Mouse (Mus musculus) splenic B cell, adult 2 months (primary cell): ENCODE measurements around the gene Ubxn11.

Source experiments
- DNase-seq: peaks from one replicate; pipeline ENCODE4 v3.0.0-alpha.2; 2011; ENCODE audit warnings: low read depth, low spot score
- H3K27me3 ChIP-seq: 2 replicates; pipeline ENCODE4 v1.6.1; 2012; ENCODE audit warnings: mild to moderate bottlenecking, low read length, moderate library complexity, mixed read lengths; ENCODE audit not compliant: control insufficient read depth, poor library complexity, insufficient read depth, severe bottlenecking
- H3K36me3 ChIP-seq: 2 replicates; pipeline ENCODE4 v1.6.1; 2012; ENCODE audit warnings: mild to moderate bottlenecking, low read length, moderate library complexity, mixed read lengths; ENCODE audit not compliant: control insufficient read depth, poor library complexity, insufficient read depth, severe bottlenecking

The Ubxn11 gene

GRCm38 (mm10) chr4:134080674-134081073 lies 21.7 kb upstream of the Ubxn11 start:
- H3K36me3 ChIP-seq, result no peaks in the 10 kb centered on the region
- DNase-seq, result no peak
- H3K27me3 ChIP-seq, result no peaks in the 10 kb centered on the region

DNA sequence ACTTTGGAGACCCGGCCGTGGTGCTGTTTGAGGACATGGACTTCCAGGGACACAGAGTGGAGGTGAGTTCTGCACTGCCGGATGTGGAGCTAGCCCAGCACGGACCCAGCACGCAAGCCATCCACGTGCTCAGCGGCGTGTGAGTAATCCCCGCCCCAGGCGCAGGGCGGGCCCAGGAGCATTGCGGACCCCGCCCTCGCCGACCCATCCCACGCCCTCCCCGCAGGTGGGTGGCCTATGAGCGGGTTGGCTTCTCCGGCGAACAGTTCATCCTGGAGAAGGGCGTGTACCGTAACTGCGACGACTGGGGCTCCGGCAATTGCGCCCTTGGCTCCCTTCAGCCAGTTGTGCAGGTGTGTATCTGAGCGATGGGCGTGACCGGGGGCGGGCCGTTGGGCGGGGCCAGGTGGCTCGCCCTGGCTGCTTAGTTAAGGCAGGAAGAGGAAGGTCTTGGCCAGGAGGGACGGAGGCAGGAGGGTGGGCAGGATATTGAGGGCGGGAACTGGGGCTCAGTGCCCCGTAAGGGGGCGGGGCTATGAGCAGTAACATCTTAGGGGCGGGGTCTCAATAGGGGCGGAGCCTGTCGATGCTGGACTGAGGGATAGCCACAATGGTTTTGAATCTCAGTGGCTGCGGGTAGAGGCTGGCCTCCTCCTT lies 20.5 kb upstream of the Ubxn11 start:
- no peaks in the 10 kb centered on the region for H3K27me3 ChIP-seq
- H3K36me3 ChIP-seq, result no peaks in the 10 kb centered on the region
- DNase-seq, result peak; percentile 98

- no peaks in the 10 kb centered on the region for H3K27me3 ChIP-seq
- no peak for DNase-seq
- no peaks in the 10 kb centered on the region for H3K36me3 ChIP-seq
Measured at GRCm38 (mm10) chr4:134082460-134082859, 19.9 kb upstream of the Ubxn11 start.

- DNase-seq, result peak; percentile 38
- Histone ChIP-seq H3K36me3 (no peaks in the 10 kb centered on the region), H3K27me3 (no peaks in the 10 kb centered on the region)
Measured at GRCm38 (mm10) chr4:134084999-134085398, 17.4 kb upstream of the Ubxn11 start.

GRCm38 (mm10) chr4:134087412-134087811 lies 15.0 kb upstream of the Ubxn11 start:
- DNase-seq, result peak; percentile 82
- H3K36me3 ChIP-seq, result 0 out of 2 replicates have a peak, but pooled peaks cover 2% of the 10 kb centered on the region
- no peaks in the 10 kb centered on the region for H3K27me3 ChIP-seq

DNA sequence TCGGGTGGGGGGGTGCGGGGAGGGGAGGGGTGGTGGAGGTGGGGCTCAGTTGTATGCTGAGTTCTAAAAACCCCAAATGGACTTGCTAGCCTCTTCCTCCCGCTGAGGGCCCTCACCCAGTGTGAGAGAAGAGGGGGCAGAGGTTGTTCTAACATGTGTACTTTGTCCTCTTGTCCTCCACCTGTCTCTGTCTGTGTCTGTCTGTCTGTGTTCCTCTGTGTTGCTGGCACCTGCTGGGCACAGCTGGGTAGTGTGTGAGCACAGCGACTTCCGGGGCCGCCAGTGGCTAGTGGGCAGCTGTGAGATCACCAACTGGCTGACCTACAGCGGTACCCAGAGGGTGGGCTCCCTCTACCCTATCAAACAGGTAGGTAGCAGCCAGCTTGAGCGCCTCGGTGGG lies 13.3 kb upstream of the Ubxn11 start:
- H3K27me3 ChIP-seq, result no peaks in the 10 kb centered on the region
- DNase-seq, result no peak
- peaks cover 11% of the 10 kb centered on the region; the same call in 1 of the 2 replicates for H3K36me3 ChIP-seq

- Histone ChIP-seq H3K27me3 (no peaks in the 10 kb centered on the region), H3K36me3 (peaks cover 11% of the 10 kb centered on the region; the same call in 1 of the 2 replicates)
- DNase-seq, result no peak
Measured at GRCm38 (mm10) chr4:134090521-134091224, 11.7 kb upstream of the Ubxn11 start.

- H3K27me3 ChIP-seq, result no peaks in the 10 kb centered on the region
- no peak for DNase-seq
- peaks cover 11% of the 10 kb centered on the region; the same call in 1 of the 2 replicates for H3K36me3 ChIP-seq
Measured at GRCm38 (mm10) chr4:134091225-134091529, 11.2 kb upstream of the Ubxn11 start.

GRCm38 (mm10) chr4:134092382-134093288 lies 9.7 kb upstream of the Ubxn11 start:
- DNase-seq, result peak; percentile 89
- Histone ChIP-seq H3K36me3 (peaks cover 11% of the 10 kb centered on the region; the same call in 1 of the 2 replicates), H3K27me3 (no peaks in the 10 kb centered on the region)

DNA sequence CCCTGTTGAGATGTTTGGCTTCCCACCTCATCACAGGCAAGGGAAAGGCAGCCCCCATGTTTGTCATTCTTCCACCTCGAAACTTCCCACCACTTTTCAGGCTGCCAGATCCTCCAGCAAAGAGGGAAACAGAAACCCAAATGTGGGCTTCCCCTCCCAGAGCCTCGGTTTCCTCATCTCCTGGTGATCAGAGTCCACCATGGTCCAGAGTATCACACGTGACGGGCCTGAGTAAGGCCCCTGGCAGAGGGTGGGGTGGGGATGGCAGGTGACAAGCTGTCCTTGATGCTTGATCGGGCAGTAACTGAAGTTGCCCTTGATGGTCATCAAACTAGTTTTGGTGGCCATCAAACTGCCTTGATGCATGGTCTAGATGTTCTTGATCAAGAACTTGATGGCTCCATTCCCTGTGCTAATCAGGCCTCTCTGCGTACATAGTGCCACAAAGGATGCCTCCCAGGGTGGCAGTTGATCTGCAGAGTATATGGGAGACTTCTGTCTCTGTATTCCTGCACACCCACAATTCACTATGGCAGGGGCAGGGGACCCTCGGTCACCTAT lies 8.3 kb upstream of the Ubxn11 start:
- no peak for DNase-seq
- H3K36me3 ChIP-seq, result peaks cover 11% of the 10 kb centered on the region; the same call in 1 of the 2 replicates
- no peaks in the 10 kb centered on the region for H3K27me3 ChIP-seq

DNA sequence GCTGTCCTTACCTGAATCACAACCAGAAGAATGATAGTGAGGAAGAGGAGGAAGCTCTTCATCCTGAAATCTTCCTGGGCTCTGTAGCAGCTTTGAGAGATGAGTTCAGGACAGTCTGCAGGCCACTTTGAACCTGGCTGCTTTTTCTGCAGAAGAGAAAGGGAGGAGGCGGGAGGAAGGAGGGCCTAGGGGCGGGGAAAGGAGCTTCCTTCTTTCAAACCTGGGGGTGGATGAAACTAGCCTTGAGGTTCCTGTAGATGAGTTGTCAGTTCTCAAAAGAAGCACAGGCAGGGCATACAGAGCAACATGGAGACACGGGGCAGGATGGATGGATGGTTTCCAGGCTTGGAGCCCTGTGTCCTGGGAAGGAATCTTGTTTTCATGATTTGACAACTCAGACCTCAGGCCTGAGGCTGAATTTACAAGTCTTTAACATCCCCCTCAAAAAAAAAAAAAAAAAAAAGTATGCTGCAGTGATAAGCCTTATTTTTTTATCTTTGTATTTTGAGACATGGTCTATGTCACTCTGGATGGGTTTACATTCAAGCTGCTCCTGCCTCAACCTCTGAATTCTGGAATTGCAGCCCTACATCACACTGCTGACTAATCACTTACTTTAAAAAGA lies 7.3 kb upstream of the Ubxn11 start, which contains the start of gene Cd52:
Gene Cd52, minus strand, starts transcription at position 160 of the 625 bp plus-strand sequence.
- no peaks in the 10 kb centered on the region for H3K27me3 ChIP-seq
- H3K36me3 ChIP-seq, result peaks cover 11% of the 10 kb centered on the region; the same call in 1 of the 2 replicates
- DNase-seq, result peak; percentile 89

DNA sequence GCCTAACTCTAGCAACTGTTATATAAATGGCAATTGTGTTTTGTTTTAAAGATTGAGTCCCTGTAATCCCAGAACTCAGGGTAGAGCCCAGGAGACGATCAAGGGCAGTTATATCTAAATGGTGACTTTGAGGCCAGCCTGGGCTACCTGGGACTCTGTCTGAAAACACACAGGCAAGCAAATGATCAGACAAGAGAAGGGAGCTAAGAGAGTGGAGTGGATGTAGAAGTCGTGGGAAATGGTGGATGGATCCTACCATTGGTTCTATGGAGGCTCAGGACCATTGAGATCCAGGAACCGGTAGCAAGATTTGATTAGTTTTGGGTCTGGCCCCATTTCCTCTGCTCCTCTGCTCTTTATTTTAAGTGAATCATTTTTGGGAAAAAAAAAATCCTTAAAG lies 6.2 kb upstream of the Ubxn11 start:
- Histone ChIP-seq H3K36me3 (peaks cover 11% of the 10 kb centered on the region; the same call in 1 of the 2 replicates), H3K27me3 (no peaks in the 10 kb centered on the region)
- no peak for DNase-seq

GRCm38 (mm10) chr4:134097015-134097608 lies 5.3 kb upstream of the Ubxn11 start:
- Histone ChIP-seq H3K36me3 (peaks cover 9% of the 10 kb centered on the region; the same call in 1 of the 2 replicates), H3K27me3 (no peaks in the 10 kb centered on the region)
- DNase-seq, result peak; percentile 96

DNA sequence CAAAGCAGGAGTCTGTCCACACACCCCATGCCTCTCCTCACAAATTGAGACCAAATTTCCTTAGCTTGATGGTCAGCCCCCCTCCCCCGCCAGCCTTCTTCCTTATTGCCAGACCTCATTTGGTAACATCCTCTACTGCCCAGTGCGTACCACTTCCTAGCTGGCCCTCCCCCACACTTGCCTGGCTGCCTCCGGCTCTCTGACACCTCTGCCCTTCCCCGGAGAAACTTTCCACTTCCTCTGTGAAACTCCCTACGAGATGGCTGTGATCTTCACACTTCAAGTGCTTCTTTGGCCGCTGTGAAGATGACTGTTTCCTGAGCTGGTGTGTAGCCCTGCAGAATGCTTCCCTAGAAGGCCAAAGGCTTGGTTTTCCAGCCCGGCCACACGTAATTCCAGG lies 3.7 kb upstream of the Ubxn11 start:
- DNase-seq, result peak; percentile 95
- peaks cover under 1% of the 10 kb centered on the region for H3K36me3 ChIP-seq
- no peaks in the 10 kb centered on the region for H3K27me3 ChIP-seq
